Mouse (Mus musculus): ENCODE results near the gene Nudt13. TPM values are rescaled to one million over a fixed set of nuclear protein-coding genes. Genes with fewer than 3 reads are reported as not detected.

Gene Nudt13
- total and polyA plus RNA-seq, 3 experiments, result 10.9 to 14.8 (median 11.4) TPM

DNA sequence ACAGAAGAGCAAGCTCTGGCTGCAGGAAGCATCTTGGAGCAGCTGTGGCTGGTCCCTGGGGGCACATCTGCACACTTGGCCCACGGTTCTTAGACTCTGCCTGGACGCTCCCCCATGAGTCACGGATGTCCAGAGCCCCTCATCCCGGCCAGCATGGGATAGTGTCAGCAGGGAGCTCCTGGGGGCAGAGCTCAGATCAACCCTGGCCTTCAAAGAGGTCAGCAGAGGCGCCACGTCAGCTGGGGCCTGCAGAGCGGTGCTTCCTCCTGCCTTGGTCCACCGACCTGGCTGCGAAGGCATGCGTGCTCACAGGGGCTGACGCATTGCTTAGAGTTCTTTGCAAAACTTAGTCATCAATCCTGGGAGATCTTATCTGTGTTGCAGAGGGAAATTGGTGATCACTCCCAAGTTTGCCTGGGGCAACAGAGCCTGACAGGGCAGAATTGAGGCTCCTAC, 47.7 kb upstream of the Nudt13 start:
- DNase-seq (ENCODE audit: extremely low read depth), result no peak
- Histone ChIP-seq H3K36me3 (replicated peaks in 1 of 2; ENCODE audit: control insufficient read depth in 1 of 2, insufficient read depth in 1 of 2, low read length in 1 of 2) (no peaks in the 10 kb centered on the region), H3K27me3 (replicated peaks) (peaks cover 31% of the 10 kb centered on the region), H3K9ac (ENCODE audit: insufficient read depth, low read depth) (no peak overlapping the region), H3K79me2 (replicated peaks; ENCODE audit: control insufficient read depth, extremely low read depth, insufficient read depth, poor library complexity, severe bottlenecking) (no peaks in the 10 kb centered on the region), H3K4me2 (ENCODE audit: insufficient read depth, low read depth, poor library complexity, severe bottlenecking) (no peak overlapping the region), H3K9me3 (replicated peaks; ENCODE audit: low read length) (no peaks in the 10 kb centered on the region), H3K4me3 (replicated peaks in 1 of 3; ENCODE audit: low read depth in 2 of 3, low read length in 2 of 3, poor library complexity in 1 of 3) (no peak overlapping the region), H3K4me1 (ENCODE audit: control insufficient read depth in 1 of 2, insufficient read depth in 2 of 2) (peaks cover 0 to 5% of the 10 kb centered on the region in 2 experiments; a peak in 2 of 4 replicates), H3K27ac (ENCODE audit: insufficient read depth, low read depth) (no peak overlapping the region)
- TF ChIP-seq NRF1 (IDR thresholded peaks at IDR 0.05; ENCODE audit: low read depth, low read length) (no peak), ZNF384 (IDR thresholded peaks at IDR 0.05; ENCODE audit: low read depth, low read length) (no peak), PAX5 (IDR thresholded peaks at IDR 0.05; ENCODE audit: low read length) (no peak), ZKSCAN1 (IDR thresholded peaks at IDR 0.05; ENCODE audit: borderline replicate concordance, low read depth, low read length) (no peak), MAFK (IDR thresholded peaks at IDR 0.05; ENCODE audit: insufficient replicate concordance, low read length) (no peak), GABPA (IDR thresholded peaks at IDR 0.05; ENCODE audit: insufficient replicate concordance, low read depth, low read length) (no peak), ELF1 (IDR thresholded peaks at IDR 0.05; ENCODE audit: low read depth, low read length) (no peak), MEF2A (IDR thresholded peaks at IDR 0.05; ENCODE audit: borderline replicate concordance, low read depth, low read length) (no peak)
- in situ Hi-C loops (cut with MboI; ENCODE audit: low pct_ligation_motif_present, low pct_unique_long_range_greater_than_20kb, low sequenced_read_pairs) (loop anchor here (5.0 to 25.0 kb wide), 3 partner anchors 35 to 535 kb away; no protein-coding TSS in a partner anchor), dilution Hi-C loops (cut with MboI; ENCODE audit: extremely low pct_ligation_motif_present, extremely low pct_unique_long_range_greater_than_20kb, low sequenced_read_pairs) (no loop called here)

DNA sequence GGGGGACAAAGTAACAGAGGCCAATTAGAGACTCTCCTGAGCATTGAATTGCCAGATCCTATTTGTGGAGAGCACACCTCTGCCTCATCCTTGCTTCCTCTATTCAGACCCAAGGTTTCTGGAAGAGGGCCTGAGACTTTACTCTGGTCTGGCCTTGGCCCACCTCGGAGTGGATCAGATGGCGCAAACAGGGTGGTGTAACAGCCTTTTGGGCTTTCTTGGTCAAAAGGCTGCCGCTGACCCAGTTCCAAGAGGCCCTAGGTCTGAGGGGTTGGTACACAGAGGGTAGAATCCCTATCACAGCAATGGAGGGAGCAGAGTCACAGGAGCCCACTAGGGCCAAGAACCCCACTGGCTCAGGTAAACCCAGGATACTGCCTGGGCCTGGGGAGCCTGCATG, 46.5 kb upstream of the Nudt13 start:
- Histone ChIP-seq H3K4me1 (ENCODE audit: control insufficient read depth in 1 of 2, insufficient read depth in 2 of 2) (peaks cover 0 to 6% of the 10 kb centered on the region in 2 experiments; a peak in 2 of 4 replicates), H3K4me2 (ENCODE audit: insufficient read depth, low read depth, poor library complexity, severe bottlenecking) (no peak overlapping the region), H3K27ac (ENCODE audit: insufficient read depth, low read depth) (no peak overlapping the region), H3K27me3 (replicated peaks) (peaks cover 31% of the 10 kb centered on the region), H3K36me3 (replicated peaks in 1 of 2; ENCODE audit: control insufficient read depth in 1 of 2, insufficient read depth in 1 of 2, low read length in 1 of 2) (no peaks in the 10 kb centered on the region), H3K4me3 (replicated peaks in 1 of 3; ENCODE audit: low read depth in 2 of 3, low read length in 2 of 3, poor library complexity in 1 of 3) (no peak overlapping the region), H3K79me2 (replicated peaks; ENCODE audit: control insufficient read depth, extremely low read depth, insufficient read depth, poor library complexity, severe bottlenecking) (no peaks in the 10 kb centered on the region), H3K9ac (ENCODE audit: insufficient read depth, low read depth) (no peak overlapping the region), H3K9me3 (replicated peaks; ENCODE audit: low read length) (no peaks in the 10 kb centered on the region)
- in situ Hi-C loops (cut with MboI; ENCODE audit: low pct_ligation_motif_present, low pct_unique_long_range_greater_than_20kb, low sequenced_read_pairs) (loop anchor here (5.0 to 25.0 kb wide), 3 partner anchors 36 to 536 kb away; no protein-coding TSS in a partner anchor), dilution Hi-C loops (cut with MboI; ENCODE audit: extremely low pct_ligation_motif_present, extremely low pct_unique_long_range_greater_than_20kb, low sequenced_read_pairs) (no loop called here)
- no peak for TF ChIP-seq E2F4 (IDR thresholded peaks at IDR 0.05; ENCODE audit: insufficient replicate concordance, low read depth, low read length)
- TF ChIP-seq NRF1 (IDR thresholded peaks at IDR 0.05; ENCODE audit: low read depth, low read length), result no peak
- no peak for DNase-seq (ENCODE audit: extremely low read depth)

DNA sequence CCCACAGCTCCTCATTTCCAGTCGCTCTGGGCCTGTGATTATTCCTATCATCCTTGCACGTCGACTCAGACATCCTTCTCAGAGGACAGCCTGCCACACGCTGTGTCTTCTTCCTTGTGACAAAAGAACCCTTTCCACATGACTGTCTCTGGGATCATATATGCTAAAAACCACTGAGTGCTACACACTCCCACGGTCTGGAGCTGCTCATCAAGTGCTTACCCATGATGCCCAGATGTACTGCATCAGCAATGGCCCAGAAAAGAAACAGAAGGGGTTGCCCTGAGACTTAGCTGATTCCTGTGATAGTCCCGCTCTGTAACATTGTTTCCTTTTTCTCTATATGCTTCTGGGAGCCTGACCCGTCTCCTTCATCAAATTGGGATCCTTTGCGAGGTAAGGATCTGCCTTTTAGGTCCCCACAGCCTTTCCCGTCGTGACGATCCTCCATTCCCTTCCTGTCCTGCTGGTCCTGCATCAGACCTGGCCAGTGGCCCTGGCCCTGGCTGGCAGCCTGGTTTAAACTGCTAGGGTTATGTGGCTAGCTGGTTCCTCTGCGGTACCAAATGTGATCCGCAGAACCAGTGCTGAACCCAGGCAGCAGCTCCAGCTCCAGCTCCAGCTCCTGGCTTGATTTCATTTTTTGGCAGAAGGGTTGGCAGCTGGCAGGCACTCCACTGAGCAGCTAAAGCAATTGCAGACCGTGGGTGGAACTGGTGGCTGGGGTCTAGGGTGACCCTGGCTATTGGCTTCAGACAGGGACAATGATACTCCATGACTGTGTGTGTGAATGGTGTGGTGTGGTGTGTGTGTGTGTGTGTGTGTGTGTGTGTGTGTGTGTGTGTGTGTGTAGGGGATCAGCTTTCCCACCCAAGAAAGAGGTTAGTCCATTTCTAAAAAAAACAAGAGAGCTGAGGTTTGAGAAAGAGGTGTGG, 44.0 kb upstream of the Nudt13 start:
- H3K79me2 ChIP-seq (replicated peaks; ENCODE audit: control insufficient read depth, extremely low read depth, insufficient read depth, poor library complexity, severe bottlenecking), result no peaks in the 10 kb centered on the region
- DNase-seq (ENCODE audit: extremely low read depth), result no peak
- peaks cover 19% of the 10 kb centered on the region for H3K27me3 ChIP-seq (replicated peaks)
- H3K4me2 ChIP-seq (ENCODE audit: insufficient read depth, low read depth, poor library complexity, severe bottlenecking), result no peak overlapping the region
- no peaks in the 10 kb centered on the region for H3K36me3 ChIP-seq (replicated peaks in 1 of 2; ENCODE audit: control insufficient read depth in 1 of 2, insufficient read depth in 1 of 2, low read length in 1 of 2)
- H3K9me3 ChIP-seq (replicated peaks; ENCODE audit: low read length), result no peaks in the 10 kb centered on the region
- no peak overlapping the region for H3K4me3 ChIP-seq (replicated peaks in 1 of 3; ENCODE audit: low read depth in 2 of 3, low read length in 2 of 3, poor library complexity in 1 of 3)
- no peak for TF ChIP-seq IRF4 (IDR thresholded peaks at IDR 0.05; ENCODE audit: low read depth, low read length)
- no peak for TF ChIP-seq NRF1 (IDR thresholded peaks at IDR 0.05; ENCODE audit: low read depth, low read length)
- TF ChIP-seq USF1 (IDR thresholded peaks at IDR 0.05; ENCODE audit: low read depth, low read length), result no peak
- TF ChIP-seq MAZ (IDR thresholded peaks at IDR 0.05; ENCODE audit: low read depth, low read length), result no peak
- TF ChIP-seq KAT2A (IDR thresholded peaks at IDR 0.05; ENCODE audit: insufficient replicate concordance, low read length), result no peak
- no peak for TF ChIP-seq SMC3 (IDR thresholded peaks at IDR 0.05; ENCODE audit: low read depth, low read length)
- no peak for TF ChIP-seq ELF1 (IDR thresholded peaks at IDR 0.05; ENCODE audit: low read depth, low read length)
- no peak for TF ChIP-seq RAD21 (IDR thresholded peaks at IDR 0.05; ENCODE audit: low read depth, low read length)
- dilution Hi-C loops (cut with MboI; ENCODE audit: extremely low pct_ligation_motif_present, extremely low pct_unique_long_range_greater_than_20kb, low sequenced_read_pairs) (no loop called here), in situ Hi-C loops (cut with MboI; ENCODE audit: low pct_ligation_motif_present, low pct_unique_long_range_greater_than_20kb, low sequenced_read_pairs) (loop anchor here (25.0 kb wide), 1 partner anchor 413 kb away; no protein-coding TSS in a partner anchor)
- H3K4me1 ChIP-seq (ENCODE audit: control insufficient read depth in 1 of 2, insufficient read depth in 2 of 2), result peaks cover 0 to 6% of the 10 kb centered on the region in 2 experiments; a peak in 2 of 4 replicates
- H3K27ac ChIP-seq (ENCODE audit: insufficient read depth, low read depth), result no peak overlapping the region
- no peak overlapping the region for H3K9ac ChIP-seq (ENCODE audit: insufficient read depth, low read depth)

All from CH12.LX (cell line).